Mouse (Mus musculus) cerebellum, adult 2 months (tissue): ENCODE data around the gene 4930426L09Rik. TPM values are rescaled to one million over a fixed set of nuclear protein-coding genes. Genes with fewer than 3 reads are reported as not detected.

ENCODE experiments used
- DNase-seq, 2 experiments: peaks; one replicate each; pipeline ENCODE4 v3.0.0; 2021
- H3K27ac ChIP-seq: fragments of 200-500 bp; 2 replicates; pipeline ENCODE4 v1.5.1; 2012; ENCODE audit warnings: low read length, control low read depth, inconsistent platforms; ENCODE audit not compliant: insufficient read depth
- H3K27me3 ChIP-seq: fragments of 200-500 bp; 2 replicates; pipeline ENCODE4 v1.6.1; 2012; ENCODE audit warnings: inconsistent platforms, mild to moderate bottlenecking, low read length, moderate library complexity; ENCODE audit not compliant: control insufficient read depth, insufficient read depth
- H3K4me1 ChIP-seq: fragments of 200-500 bp; 2 replicates; pipeline ENCODE4 v1.6.1; 2011; ENCODE audit warnings: low read length; ENCODE audit not compliant: control insufficient read depth, insufficient read depth
- H3K4me3 ChIP-seq: fragments of 200-500 bp; replicated peaks from 2 replicates; pipeline ENCODE3; 2011; ENCODE audit warnings: mild to moderate bottlenecking, low read depth, low read length, control low read depth; ENCODE audit not compliant: insufficient read depth
- CTCF ChIP-seq: fragments of 200-500 bp; IDR thresholded peaks from 2 replicates; pipeline ENCODE4 v1.5.1; 2011; ENCODE audit warnings: low read depth, mild to moderate bottlenecking, control low read depth, low read length, moderate library complexity, borderline replicate concordance; ENCODE audit not compliant: insufficient read depth
- POLR2A ChIP-seq: fragments of 200-500 bp; IDR thresholded peaks from 2 replicates; pipeline ENCODE4 v1.6.1; 2011; ENCODE audit warnings: low read length, control low read depth, borderline replicate concordance; ENCODE audit not compliant: insufficient read depth
- WGBS: fragments of 180-500 bp; shearing (Covaris S2); methylation state at CpG from one replicate; pipeline ENCODE4 v1.1.7; 2018; 5-methylcytosine and 5-hydroxymethylcytosine counted together
- polyA plus RNA-seq: library from polyadenylated mRNA; depleted of rRNA; stranded (reverse); fragments of >200 nt; gene quantifications from 2 replicates; pipeline ENCODE4 v1.2.3, GENCODE M21; 2012

4930426L09Rik gene
- polyA plus RNA-seq, 1 experiment, result 0.98 TPM

GRCm38 (mm10) chr2:18963286-18964040, 34.7 kb upstream of the 4930426L09Rik start:
- WGBS, result 78% methylated on average over 13 of the region's 13 CpGs
- DNase-seq, result no peak
- Histone ChIP-seq H3K4me3 (no peak overlapping the region), H3K27me3 (no peaks in the 10 kb centered on the region), H3K4me1 (no peaks in the 10 kb centered on the region), H3K27ac (no peak overlapping the region)
- TF ChIP-seq POLR2A, result no peak
- no peak for TF ChIP-seq CTCF

GRCm38 (mm10) chr2:18965108-18965507, 33.0 kb upstream of the 4930426L09Rik start:
- 65% methylated on average over 3 of the region's 3 CpGs for WGBS
- no peaks in the 10 kb centered on the region for H3K4me1 ChIP-seq
- DNase-seq, result no peak
- H3K27me3 ChIP-seq, result no peaks in the 10 kb centered on the region
- TF ChIP-seq CTCF, result no peak
- no peak for TF ChIP-seq POLR2A
- no peak overlapping the region for H3K4me3 ChIP-seq
- H3K27ac ChIP-seq, result no peak overlapping the region

- TF ChIP-seq POLR2A (no peak), CTCF (no peak)
- DNase-seq, result no peak
- WGBS, result 97% methylated on average over 2 of the region's 2 CpGs
- Histone ChIP-seq H3K27me3 (no peaks in the 10 kb centered on the region), H3K27ac (no peak overlapping the region), H3K4me3 (no peak overlapping the region), H3K4me1 (no peaks in the 10 kb centered on the region)
Measured at GRCm38 (mm10) chr2:18965950-18966349, 32.2 kb upstream of the 4930426L09Rik start.

GRCm38 (mm10) chr2:18966566-18966965, 31.6 kb upstream of the 4930426L09Rik start:
- WGBS, result 98% methylated on average over 5 of the region's 5 CpGs
- TF ChIP-seq POLR2A, result no peak
- TF ChIP-seq CTCF, result no peak
- DNase-seq, result no peak
- Histone ChIP-seq H3K27ac (no peak overlapping the region), H3K27me3 (no peaks in the 10 kb centered on the region), H3K4me1 (no peaks in the 10 kb centered on the region), H3K4me3 (no peak overlapping the region)

GRCm38 (mm10) chr2:18967451-18968063, 30.6 kb upstream of the 4930426L09Rik start:
- H3K4me3 ChIP-seq, result no peak overlapping the region
- TF ChIP-seq POLR2A, result no peak
- TF ChIP-seq CTCF, result no peak
- DNase-seq, result no peak
- WGBS, result 90% methylated on average over 5 of the region's 5 CpGs
- H3K4me1 ChIP-seq, result no peaks in the 10 kb centered on the region
- H3K27me3 ChIP-seq, result no peaks in the 10 kb centered on the region
- H3K27ac ChIP-seq, result no peak overlapping the region

GRCm38 (mm10) chr2:18969066-18969681, 29.0 kb upstream of the 4930426L09Rik start:
- 85% methylated on average over 5 of the region's 5 CpGs for WGBS
- Histone ChIP-seq H3K27me3 (no peaks in the 10 kb centered on the region), H3K4me1 (no peaks in the 10 kb centered on the region), H3K27ac (no peak overlapping the region), H3K4me3 (no peak overlapping the region)
- no peak for TF ChIP-seq CTCF
- no peak for TF ChIP-seq POLR2A
- DNase-seq, result no peak

- Histone ChIP-seq H3K27me3 (no peaks in the 10 kb centered on the region), H3K4me1 (no peaks in the 10 kb centered on the region), H3K27ac (no peak overlapping the region), H3K4me3 (no peak overlapping the region)
- WGBS, result 61% methylated on average over 2 of the region's 2 CpGs
- no peak for TF ChIP-seq POLR2A
- no peak for TF ChIP-seq CTCF
- no peak for DNase-seq
Measured at GRCm38 (mm10) chr2:18970461-18970860, 27.7 kb upstream of the 4930426L09Rik start.
